Mouse (Mus musculus) testis, adult 2 months (tissue): ENCODE data around the gene Bmi1. TPM values are rescaled to one million over a fixed set of nuclear protein-coding genes. Genes with fewer than 3 reads are reported as not detected.

Source experiments
- H3K27ac ChIP-seq: fragments of 200-500 bp; 2 replicates; pipeline ENCODE4 v1.5.1; 2012; ENCODE audit warnings: low read depth, low read length; ENCODE audit not compliant: control insufficient read depth, insufficient read depth
- H3K27me3 ChIP-seq: fragments of 200-500 bp; 2 replicates; pipeline ENCODE4 v1.6.1; 2012; ENCODE audit warnings: mild to moderate bottlenecking, low read length, moderate library complexity; ENCODE audit not compliant: control insufficient read depth, insufficient read depth
- H3K36me3 ChIP-seq: fragments of 200-500 bp; 2 replicates; pipeline ENCODE4 v1.6.1; 2012; ENCODE audit warnings: mild to moderate bottlenecking, low read length; ENCODE audit not compliant: control insufficient read depth, insufficient read depth
- H3K4me1 ChIP-seq: fragments of 200-500 bp; 2 replicates; pipeline ENCODE4 v1.6.1; 2012; ENCODE audit warnings: low read length; ENCODE audit not compliant: control insufficient read depth, insufficient read depth
- H3K4me3 ChIP-seq: fragments of 200-500 bp; 2 replicates; pipeline ENCODE4 v1.5.1; 2012; ENCODE audit warnings: low read depth, mild to moderate bottlenecking, low read length, moderate library complexity, mixed read lengths; ENCODE audit not compliant: control insufficient read depth
- CTCF ChIP-seq: fragments of 200-500 bp; IDR thresholded peaks from 2 replicates; pipeline ENCODE4 v1.5.1; 2012; ENCODE audit warnings: low read depth, mild to moderate bottlenecking, inconsistent platforms, low read length, moderate library complexity; ENCODE audit not compliant: control insufficient read depth, insufficient read depth, insufficient replicate concordance
- POLR2A ChIP-seq: fragments of 200-500 bp; IDR thresholded peaks from 2 replicates; pipeline ENCODE4 v1.6.1; 2012; ENCODE audit warnings: low read depth, mild to moderate bottlenecking, inconsistent platforms, low read length, moderate library complexity; ENCODE audit not compliant: control insufficient read depth
- polyA plus RNA-seq: library from polyadenylated mRNA; depleted of rRNA; stranded (reverse); fragments of >200 nt; gene quantifications from 2 replicates; pipeline ENCODE4 v1.2.3, GENCODE M21; 2012

Gene Bmi1
- polyA plus RNA-seq, 1 experiment: 166 TPM

GRCm38 (mm10) chr2:18672133-18672765, 4.6 kb upstream of the Bmi1 start, which contains the start of gene Commd3:
Commd3 (plus strand) TSS chr2:18672384.
- TF ChIP-seq POLR2A (peak; percentile 78), CTCF (0 out of 2 replicates have a peak, but pooled peaks have one; percentile 3)
- no peaks in the 10 kb centered on the region for H3K36me3 ChIP-seq
- H3K4me3 ChIP-seq: peak within 1 kb of the TSS; percentile 91
- peaks cover 3% of the 10 kb centered on the region for H3K4me1 ChIP-seq
- peak within 1 kb of the TSS; percentile 94 for H3K27ac ChIP-seq
- no peaks in the 10 kb centered on the region for H3K27me3 ChIP-seq

GRCm38 (mm10) chr2:18672766-18673164, 4.1 kb upstream of the Bmi1 start:
- TF ChIP-seq CTCF: no peak
- TF ChIP-seq POLR2A: no peak; the same call in 1 of the 2 replicates
- peak overlapping the region; percentile 91 for H3K4me3 ChIP-seq
- no peaks in the 10 kb centered on the region for H3K27me3 ChIP-seq
- H3K4me1 ChIP-seq: peaks cover 3% of the 10 kb centered on the region
- H3K27ac ChIP-seq: peak overlapping the region; percentile 94
- no peaks in the 10 kb centered on the region for H3K36me3 ChIP-seq

DNA sequence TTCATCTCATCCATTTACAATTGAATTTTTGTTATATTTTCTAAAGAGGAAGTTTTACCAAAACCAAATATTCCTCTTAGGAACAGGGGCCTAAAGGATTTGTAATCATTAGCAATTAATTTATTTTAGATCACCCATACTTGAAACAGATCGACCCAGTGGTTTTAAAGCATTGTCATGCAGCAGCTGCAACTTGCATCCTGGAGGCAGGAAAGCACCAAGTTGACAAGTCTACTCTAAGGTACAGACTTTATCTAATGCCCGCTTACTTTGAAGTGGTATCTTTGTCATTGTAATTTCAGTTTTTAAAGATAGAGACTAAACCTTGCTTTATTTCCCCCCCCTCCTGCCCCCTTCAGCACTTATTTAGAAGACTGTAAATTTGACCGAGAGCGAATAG, 3.1 kb upstream of the Bmi1 start:
- H3K27me3 ChIP-seq: no peaks in the 10 kb centered on the region
- no peaks in the 10 kb centered on the region for H3K36me3 ChIP-seq
- H3K4me1 ChIP-seq: peaks cover 3% of the 10 kb centered on the region
- no peak for TF ChIP-seq POLR2A
- TF ChIP-seq CTCF: no peak
- H3K4me3 ChIP-seq: peak overlapping the region; percentile 29; the same call in 1 of the 2 replicates
- H3K27ac ChIP-seq: no peak overlapping the region

DNA sequence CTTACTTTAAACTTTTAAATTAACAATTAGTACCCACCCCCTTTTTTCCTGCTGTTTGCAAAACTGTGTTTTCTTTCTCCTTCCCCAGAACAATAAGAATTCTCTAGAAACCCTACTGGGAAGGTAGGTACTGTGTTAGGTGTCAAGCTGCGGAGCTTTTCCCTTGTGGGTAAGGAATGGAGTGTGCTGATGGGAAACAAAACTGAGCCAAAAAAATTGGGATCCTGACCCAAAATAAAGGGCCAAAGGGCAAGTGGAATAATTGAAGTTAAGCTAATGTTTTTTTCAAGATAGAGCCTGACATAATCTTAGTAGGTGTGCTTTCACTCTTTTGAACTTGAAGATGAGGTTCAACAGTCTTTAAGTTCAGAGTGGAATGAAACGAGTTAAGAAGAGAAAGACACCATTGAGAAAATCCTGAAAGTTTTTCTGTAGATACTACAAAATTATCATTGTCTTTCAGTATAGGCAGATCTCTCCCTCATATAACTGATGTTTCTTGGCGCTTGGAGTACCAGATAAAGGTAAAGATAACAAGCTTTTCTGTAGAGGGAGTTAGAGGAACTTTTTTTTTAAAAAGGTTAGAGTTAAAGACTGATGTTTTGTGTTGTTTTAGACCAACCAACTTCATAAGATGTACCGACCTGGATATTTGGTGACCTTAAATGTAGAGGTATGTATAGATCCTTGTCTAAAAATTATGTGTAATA, 2.5 kb upstream of the Bmi1 start:
- no peak overlapping the region for H3K27ac ChIP-seq
- H3K27me3 ChIP-seq: no peaks in the 10 kb centered on the region
- no peak for TF ChIP-seq CTCF
- no peak for TF ChIP-seq POLR2A
- H3K36me3 ChIP-seq: no peaks in the 10 kb centered on the region
- H3K4me3 ChIP-seq: peak overlapping the region; percentile 40; the same call in 1 of the 2 replicates
- H3K4me1 ChIP-seq: peaks cover 3% of the 10 kb centered on the region

- Histone ChIP-seq H3K4me1 (peaks cover 8% of the 10 kb centered on the region), H3K27me3 (no peaks in the 10 kb centered on the region)
- TF ChIP-seq CTCF (no peak), POLR2A (peak; percentile 56; the same call in 1 of the 2 replicates)
These were observed 949 bp upstream of the Bmi1 start for GRCm38 (mm10) chr2:18675681-18676456.

GRCm38 (mm10) chr2:18676457-18676935, 322 bp upstream of the Bmi1 start:
- TF ChIP-seq CTCF: no peak
- no peak; the same call in 1 of the 2 replicates for TF ChIP-seq POLR2A
- Histone ChIP-seq H3K27ac (peak overlapping the region; percentile 91), H3K27me3 (no peaks in the 10 kb centered on the region), H3K4me3 (peak overlapping the region; percentile 84), H3K4me1 (peaks cover 13% of the 10 kb centered on the region), H3K36me3 (no peaks in the 10 kb centered on the region)

More at GRCm38 (mm10) chr2:18675681-18676456, 949 bp upstream of the Bmi1 start:
- H3K27ac ChIP-seq: peak overlapping the region; percentile 91
- H3K4me3 ChIP-seq: peak overlapping the region; percentile 84
- no peaks in the 10 kb centered on the region for H3K36me3 ChIP-seq
